Mouse (Mus musculus) thymus, postnatal 10 days (tissue): ENCODE measurements around the gene Eif2a.

ENCODE experiments used
- DNase-seq, 2 experiments: peaks; one replicate each; pipeline ENCODE4 v3.0.0; 2021; ENCODE audit warnings: low spot score in 2 of 2

Gene Eif2a

DNA sequence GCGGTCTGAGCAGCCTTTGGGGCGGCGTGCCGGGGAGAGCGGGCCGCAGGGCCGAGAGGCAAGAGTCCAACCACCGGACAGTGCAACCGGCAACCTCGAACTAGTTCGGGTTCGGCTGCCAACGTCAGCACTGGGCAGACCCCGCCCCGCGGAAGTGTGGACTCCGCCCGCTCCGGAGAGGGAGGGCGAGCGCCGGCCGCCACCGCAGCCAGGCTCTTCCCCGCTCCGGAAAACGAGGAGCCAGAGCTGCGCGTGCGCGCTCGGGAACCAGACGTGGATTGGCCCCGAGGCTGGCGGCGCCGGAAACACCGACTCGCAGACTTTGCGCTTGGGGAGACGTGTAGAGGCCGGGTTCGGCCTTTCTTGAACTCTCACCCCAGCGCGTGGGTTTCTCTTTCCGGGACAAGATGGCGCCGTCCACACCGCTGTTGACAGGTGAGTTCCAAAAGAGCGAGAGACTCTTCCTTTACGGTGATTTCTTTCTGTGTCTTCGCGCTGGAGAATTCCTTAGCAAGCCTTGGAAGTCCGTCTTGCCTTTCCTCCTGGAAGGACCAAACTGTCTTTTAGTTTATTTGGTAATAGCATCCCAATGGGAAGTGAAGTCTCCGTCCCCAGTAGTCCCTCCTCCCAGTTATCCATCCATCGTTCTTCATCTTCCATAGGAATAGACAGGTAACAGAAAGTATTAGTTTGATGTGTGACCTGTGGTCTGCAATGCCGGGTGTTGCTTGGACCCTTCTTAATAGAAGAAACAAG is at the start of gene Eif2a, which contains the start of gene Serp1:
TSS of gene Eif2a (plus strand) at position 170 of the 756 bp plus-strand sequence.
TSS of gene Serp1 (minus strand) at position 241 of the 756 bp plus-strand sequence.
- peak; percentile 97 to 98 for DNase-seq

DNA sequence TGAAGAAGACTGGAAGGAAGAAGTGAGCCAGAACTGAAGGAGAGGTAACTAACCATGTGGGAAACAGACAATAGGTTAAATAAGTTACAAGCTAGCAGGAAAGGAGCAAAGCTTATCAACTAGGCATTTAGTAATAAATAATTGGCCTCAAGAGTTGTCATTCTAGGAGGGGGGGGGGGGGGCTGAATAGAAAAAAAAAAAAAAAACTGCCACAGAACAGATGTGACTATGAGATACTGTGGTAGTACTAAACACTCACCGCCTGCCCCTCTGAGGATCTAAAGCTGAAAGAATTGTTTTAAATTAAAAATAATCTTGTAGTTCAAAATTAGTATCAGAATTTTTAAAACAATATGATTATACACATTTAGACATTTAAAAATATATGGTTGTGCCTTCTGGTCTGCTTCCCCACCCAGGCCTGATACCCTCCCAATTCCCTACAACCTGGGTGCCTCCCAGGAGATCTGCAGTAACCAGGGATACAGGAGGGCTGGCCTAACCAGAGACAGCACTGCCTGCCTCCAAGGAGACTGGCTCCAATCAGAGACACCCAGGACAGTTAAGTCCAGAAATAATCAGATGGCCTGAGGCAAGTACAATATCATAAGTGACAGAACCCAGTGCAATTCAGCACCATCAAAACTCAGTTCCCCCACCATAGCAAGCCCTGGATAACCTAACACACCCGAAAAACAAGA is 46.7 kb upstream of the Eif2a start:
- no peak for DNase-seq

DNA sequence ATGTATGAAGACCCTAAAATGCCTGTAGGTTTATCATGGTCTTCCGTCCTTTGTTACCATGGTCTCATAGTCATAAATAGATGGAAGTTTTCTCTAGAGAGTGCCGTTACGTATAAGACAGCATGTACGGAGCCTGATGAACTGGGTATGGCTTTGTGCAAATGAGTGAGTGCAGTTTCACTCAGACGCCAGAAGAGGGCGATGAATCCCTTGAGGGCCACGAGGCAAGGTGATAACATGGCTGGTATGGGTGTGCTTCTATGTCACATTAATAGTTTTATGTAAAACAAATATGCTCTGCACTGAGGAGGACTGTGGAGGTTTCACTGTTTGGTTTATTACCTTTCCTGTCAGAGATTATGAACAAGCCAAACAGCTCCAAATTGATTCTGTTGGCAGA is 39.7 kb upstream of the Eif2a start:
- peak in 1 of 2 experiments; percentile 27 for DNase-seq

DNA sequence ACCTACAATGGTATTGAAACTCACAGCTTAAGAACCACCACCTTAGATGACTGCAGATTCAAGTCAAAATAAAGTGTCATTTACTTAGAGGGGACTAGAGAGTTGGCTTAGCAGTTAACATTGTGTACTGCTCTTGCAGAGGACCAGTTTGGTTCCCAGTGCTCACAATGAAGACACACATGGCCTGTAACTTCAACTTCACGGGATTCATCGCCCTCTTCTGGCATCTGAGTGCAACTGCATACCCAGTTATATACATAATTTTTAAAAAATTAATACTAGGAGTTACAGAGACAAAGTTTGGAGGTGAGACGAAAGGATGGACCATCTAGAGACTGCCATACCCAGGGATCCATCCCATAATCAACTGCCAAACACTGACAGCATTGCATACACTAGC is 38.5 kb upstream of the Eif2a start:
- DNase-seq, result no peak

DNA sequence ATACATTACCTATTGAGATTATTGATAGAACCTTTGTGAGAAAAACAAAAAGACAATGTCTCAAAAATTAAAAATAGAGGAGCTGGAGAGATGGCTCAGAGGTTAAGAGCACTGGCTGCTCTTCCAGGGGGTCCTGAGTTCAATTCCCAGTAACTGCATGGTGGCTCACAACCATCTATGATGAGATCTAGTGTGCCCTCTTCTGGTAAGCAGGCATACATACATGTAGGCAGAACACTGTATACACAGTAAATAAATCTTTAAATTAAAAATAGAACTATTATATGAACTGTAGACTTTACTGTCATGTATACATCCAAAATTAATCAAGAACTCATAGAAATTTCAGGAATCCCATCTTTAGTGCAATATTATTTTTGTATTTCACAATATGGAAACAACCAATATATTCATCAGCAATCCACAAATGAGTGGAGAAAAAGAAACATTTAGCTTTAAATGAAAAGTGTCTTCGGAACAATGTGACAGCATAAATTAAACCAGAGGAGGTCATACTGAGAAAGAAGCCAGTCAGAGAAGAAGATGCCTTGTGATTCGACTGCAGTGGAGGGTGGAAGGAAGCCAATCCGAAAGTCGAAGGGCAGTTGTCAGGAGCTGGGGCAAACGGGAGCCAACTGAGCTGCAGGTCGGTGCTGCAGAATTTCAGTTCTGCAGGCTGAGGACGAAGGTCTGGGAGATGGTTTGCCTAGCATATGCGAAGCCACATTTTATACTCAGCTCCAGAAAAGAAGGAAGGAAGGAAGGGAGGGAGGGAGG is 37.4 kb upstream of the Eif2a start:
- DNase-seq, result no peak

DNA sequence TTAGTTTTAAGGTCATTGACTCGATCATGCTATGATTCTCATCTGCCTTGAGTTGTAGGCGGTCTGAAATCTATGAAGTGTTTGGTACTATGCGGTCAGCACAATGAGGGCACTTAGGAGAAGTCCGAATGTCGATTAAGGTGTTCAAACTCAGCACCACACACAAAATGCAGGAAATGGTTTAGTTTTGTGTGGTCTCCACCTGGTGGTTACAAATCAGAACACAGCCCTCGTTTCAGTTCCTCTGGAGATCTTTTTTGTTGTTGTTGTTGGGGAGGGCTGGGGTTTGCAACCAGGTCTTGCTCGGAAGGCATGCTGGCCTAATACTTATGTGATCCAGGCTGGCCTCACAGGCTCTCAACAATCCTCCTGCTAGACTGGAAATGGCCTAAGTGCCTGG is 34.8 kb upstream of the Eif2a start:
- peak in 1 of 2 experiments; percentile 19 for DNase-seq

DNA sequence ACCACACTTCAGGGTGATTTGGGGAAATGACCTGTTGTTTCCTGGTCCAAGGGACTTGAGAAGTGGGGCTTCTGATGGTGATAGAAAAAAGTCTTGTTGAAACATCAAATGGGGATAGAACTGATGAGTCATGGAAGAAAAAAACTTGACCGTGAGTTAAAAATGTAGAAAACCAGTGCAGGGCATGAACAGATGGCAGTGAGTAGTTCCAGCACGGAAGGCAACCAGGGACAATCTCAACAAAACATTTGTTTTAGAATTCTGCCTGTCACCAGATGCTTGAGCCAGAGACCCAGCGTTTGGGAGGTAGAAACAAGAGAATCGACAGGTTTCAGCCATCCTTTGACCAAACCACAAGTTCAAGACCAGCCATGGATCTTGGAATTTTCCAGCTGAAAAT is 32.0 kb upstream of the Eif2a start:
- no peak for DNase-seq

DNA sequence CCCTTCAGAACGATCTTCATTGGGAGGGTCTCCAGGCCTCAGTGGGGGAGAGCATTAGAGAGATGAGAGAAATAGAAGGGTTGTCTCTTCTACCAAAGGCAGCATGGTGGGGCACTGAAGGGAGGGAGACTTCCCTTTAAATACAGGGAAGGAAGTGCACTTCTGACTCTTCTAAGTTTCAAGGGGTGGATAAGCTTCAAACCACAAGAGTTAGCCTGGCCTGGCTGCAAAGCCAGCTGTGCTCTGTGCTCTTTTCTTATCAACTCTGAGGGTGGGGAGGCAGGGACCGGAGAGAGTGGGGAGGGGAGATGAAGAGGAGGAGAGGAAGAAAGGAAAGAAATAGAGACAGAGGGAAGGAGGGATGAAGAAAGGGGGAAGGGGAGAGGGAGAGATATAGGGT is 23.7 kb upstream of the Eif2a start:
- no peak for DNase-seq

DNA sequence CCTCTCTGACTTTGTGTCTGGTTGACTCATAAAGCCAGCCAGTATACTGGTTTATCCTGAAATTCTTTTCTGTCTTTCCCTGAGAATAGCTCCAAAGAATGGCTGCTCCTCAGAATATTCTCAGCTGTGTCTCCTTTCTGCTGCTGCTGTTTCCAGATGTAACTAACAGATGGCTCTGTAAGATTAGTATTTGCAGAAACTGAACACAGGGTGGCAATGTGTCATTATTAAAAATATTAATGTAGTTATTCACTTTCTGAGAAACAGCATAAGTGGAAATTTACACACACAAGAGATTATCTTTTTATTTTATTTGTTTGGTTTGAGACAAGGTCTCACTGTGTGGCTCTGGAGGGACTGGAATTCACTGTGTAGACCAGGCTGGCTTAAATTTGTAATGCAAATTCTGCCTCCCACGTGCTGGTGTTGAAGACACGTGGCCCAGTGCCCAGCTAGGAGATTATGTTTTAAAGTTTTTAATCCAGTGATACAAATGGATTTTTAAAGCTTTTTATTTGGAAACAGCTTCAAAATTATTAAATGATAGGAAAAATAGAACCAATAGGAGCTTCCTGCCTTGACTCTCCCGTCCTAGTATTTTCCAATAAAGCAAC is 21.8 kb upstream of the Eif2a start:
- DNase-seq, result no peak

DNA sequence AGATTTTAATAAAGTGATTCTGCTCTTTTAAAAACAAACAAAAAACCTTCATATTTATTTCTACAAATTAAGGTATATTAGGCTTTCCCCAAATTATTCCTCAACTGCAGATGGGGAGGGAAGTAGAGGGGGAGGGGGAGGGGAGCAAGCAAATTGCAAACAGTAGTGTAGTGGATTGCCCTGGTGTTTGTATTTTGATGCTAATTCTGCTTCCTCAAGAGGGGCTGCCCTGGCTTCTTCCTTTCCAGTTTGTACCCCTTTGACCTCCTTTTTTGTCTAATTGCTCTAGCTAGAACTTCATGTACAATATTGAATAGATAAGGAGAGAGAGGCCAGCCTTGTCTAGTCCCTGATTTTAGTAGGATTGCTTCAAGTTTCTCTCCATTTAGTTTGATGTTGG is 20.9 kb upstream of the Eif2a start:
- DNase-seq, result no peak

DNA sequence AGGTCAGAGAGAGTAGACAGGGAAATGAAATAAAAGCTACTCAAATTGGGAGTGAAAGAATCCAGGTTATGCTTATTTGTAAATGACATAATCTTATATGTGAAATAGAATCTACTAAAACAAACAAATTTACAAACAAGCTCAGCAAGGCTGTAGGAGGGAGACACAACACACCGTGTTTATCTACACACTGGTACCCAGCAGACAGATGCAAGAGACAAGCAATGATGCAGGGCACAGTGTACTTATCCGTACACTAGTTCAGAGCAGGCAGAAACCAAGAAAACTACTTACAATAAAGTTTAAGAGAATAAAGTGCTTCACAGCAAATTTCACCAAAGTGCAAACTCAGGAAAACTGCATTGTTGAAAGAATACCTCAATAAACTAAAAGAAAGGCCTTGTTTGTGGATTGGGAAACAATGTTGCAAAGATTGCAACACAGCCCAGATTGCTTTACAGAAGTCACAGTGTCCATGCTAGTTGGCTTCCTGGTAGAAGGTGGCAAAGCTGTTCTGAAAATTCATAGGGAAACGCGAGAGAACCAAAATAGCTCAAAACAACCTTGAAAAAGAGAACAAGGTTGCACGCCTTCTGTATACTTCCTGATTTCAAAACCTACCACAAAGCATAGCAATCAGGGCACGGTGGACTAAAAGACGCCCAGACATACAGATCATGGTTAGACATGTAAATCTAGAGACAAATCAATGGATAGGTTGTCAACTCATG is 17.4 kb upstream of the Eif2a start:
- DNase-seq, result no peak

DNA sequence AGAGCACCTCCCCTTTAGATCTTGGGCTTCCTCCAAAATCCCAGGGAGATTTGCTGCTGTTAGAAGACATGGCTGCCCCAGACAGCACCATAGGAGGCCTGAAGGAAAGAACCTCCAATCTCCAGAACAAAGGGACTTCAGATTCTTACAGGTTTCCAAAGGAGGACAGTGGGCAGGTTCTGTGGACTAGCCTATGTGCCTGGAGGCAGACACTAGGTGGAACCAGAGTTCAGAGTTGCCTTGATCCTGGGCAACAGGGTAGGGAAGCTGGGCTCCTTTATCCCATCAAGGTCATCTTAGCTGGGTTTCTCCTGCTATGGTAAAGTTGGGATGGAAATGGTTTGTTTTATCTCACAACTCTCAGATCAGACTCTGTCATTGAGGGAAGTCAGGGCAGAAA is 14.0 kb upstream of the Eif2a start:
- no peak for DNase-seq

DNA sequence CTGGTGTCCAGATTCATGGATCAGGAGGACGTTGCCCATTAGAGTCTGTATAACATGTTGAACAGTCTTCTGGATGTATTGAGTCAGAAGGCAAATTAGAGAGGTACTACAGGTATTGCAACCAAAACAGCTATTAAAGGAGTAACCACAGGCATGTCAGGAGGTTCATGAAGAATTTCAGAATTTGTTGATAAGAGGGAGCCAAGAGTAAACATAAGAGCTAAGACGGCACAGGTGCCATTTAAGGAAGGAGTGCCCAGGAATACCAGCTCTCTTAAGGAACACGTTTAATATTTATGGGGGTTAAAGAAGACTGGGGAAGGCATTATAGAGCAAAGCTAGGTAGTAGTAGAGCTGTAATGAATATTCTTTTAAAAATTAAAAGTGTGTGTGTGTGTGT is 12.9 kb upstream of the Eif2a start:
- DNase-seq, result no peak

DNA sequence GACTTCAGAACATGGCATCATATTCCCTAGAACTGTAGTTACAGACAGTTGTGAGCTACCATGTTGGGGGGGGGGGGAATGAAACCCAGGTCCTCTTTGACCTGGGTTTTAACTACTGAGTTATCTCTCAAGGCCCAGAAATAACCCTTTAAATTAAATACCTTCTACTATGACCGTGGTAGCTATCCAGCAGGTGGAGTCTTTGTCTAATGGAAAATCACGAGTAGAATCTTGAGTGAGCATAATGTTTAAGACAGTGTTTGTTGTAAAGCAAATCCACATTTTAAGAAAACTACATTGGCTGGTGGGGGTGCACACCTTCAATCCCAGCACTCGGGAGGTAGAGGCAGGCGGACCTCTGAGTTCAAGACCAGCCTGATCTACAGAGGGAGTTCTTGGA is 12.1 kb upstream of the Eif2a start:
- no peak for DNase-seq

DNA sequence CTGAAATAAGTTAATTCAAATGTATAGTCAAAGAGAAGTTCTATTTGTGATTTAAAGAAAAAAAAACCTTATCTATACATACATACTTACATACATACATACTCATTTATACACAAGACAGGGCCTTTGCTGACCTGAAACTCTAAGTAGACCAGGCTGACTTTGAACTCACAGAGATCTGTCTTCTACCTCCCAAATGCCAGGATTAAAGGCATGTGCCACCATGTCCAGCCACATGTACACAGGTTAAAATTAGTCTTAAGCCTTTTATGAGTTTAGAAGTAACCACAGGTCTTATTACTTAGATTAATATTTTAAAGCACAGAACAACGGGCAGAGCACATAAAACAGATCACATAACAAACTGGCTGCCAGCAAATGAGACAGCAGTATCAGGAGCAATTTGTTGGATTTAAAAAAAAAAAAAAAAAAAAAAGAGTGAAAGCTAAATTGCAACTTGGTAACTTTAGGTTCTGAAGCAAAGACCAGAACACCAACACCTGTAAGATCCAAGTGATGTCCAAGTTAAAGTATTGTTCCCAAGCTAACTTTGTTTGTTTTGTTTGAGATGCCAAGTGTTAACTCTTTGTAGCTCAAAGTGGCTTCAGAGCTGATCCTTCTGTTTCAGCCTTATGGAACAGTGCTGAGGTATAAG is 9.5 kb upstream of the Eif2a start:
- DNase-seq, result no peak

DNA sequence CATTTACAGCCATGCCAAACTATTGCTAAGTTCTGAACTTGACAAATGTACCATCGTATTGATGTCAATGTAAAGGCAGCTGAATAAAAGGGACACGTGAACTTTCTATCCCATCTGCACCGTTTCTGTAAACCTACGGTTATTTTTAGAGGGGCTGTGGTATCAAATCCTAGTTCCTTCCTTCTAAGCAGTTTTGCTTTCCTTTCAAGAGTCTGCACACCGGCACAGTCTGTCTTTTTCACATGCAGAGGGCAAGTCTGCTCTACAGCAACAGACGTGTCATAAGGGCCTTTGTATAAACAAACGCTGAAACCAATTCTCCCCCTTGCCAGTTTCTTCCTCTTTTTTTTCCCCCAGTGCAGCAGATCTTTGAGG is 9.0 kb upstream of the Eif2a start:
- DNase-seq, result no peak

DNA sequence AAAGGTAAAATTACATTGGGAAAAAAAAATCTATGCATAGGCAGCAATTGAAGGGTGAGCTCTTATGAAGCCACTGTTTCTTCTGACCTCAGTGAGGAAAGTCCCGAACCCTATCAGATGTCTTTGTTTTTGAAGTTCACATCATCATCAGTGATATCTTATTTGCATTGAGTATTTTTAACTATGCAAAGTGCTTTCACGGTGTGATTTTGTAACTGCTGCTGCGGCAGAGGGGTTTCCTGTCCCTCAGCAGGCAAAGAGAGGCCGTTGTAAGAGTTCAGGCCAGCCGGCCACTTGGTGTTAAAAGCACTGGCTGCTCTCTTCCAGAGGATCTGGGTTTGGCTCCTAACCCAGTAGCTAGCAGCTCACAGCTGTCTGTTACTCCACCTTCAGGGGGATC is 8.4 kb upstream of the Eif2a start:
- DNase-seq, result no peak

DNA sequence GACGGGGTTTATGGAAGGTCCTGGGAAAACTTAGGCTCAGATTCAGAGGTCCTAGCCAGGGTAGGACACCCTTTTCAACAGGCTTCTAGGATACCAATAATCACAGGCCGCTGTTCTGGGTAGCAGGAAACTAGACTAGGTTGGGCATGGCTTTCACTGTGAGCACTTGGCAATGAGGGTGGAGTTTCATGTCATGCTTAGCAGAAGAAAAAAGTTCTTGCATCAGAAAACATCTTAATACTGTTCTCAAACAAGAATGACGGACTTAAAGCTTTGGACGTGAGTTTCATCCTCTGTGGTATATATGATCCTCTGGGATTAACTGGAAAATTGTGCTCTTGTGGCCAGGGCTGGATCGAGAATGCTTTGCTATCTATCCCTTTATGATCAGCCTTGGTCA is 7.8 kb upstream of the Eif2a start:
- DNase-seq, result no peak

DNA sequence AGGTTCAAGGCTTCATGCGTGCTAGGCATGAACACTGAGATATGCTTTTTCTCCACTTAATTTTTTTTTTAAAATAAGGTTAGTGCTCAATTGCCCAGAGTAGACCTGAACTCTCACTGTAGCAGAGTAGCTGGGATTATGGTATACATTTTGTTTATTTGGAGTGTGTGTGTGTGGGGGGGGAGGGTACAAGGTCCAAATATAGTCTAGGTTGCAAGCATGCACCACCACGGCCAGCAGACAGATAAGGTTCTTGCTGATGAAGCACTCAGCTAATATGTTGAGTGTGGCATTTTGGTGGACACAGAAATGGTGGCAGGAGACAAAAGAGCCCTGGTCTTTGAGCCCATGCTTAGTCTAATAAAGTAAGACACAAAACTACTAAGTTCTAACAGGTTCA is 6.7 kb upstream of the Eif2a start:
- no peak for DNase-seq

DNA sequence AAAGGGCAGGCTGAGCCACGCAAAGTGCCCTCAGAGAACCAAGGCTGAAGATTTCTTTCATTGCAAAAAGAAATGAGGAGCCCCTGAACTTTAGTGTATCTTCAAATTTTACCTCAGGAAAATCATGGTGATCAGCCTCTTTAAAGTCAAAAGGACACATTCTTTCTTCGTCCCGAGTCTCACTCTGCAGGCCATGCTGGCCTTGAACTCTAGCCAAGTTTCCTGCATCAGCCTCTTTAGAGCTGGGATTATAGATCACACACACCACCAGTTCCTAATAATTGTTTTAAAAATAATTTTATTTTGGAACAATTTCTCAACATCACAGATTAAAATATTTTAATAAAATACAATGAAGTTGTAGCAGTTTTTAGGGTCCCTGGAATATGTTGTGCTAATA is 6.1 kb upstream of the Eif2a start:
- DNase-seq, result no peak

DNA sequence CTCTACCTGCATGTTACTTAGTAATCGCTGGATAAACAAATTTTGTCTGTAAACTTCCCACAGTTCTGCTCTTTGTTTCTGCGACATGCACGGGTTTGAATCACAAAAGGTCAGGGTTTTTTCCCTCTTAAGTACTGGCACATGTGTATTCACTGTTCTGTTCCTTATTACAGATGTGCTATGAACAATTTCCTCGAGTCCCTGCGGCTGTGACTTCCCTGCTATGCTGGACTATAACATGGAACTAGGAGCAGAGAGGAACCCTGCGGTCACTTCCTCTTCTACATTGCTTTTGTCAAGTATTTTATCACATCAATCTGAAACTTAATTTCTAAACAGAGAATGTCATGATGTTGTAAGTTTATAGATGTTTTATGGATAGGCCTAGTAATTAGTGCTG is 5.3 kb upstream of the Eif2a start:
- no peak for DNase-seq
